Mouse (Mus musculus): ENCODE results near the gene Dnal1. TPM values are rescaled to one million over a fixed set of nuclear protein-coding genes. Genes with fewer than 3 reads are reported as not detected.

Gene Dnal1
- polyA plus RNA-seq, 1 experiment from 2014 or later, result 5.4 TPM

- peaks cover 33% of the 10 kb centered on the region for H3K4me1 ChIP-seq (replicated peaks)
- H3K36me3 ChIP-seq, result peaks cover 54% of the 10 kb centered on the region
- WGBS, result 81% methylated on average over 14 of the region's 14 CpGs
These were observed 47.7 kb downstream of the Dnal1 start for GRCm38 (mm10) chr12:84161616-84162433.

GRCm38 (mm10) chr12:84163133-84163532, 49.0 kb downstream of the Dnal1 start:
- H3K27ac ChIP-seq (ENCODE audit: poor library complexity, severe bottlenecking), result no peak overlapping the region
- 81% methylated on average over 9 of the region's 9 CpGs for WGBS
- H3K9ac ChIP-seq, result no peak overlapping the region
- no peak overlapping the region for H3K4me2 ChIP-seq
- H3K4me1 ChIP-seq (replicated peaks), result peaks cover 35% of the 10 kb centered on the region
- H3K27me3 ChIP-seq (replicated peaks), result no peaks in the 10 kb centered on the region
- H3K9me3 ChIP-seq (replicated peaks), result no peaks in the 10 kb centered on the region
- no peak overlapping the region for H3K4me3 ChIP-seq
- ATAC-seq (ENCODE audit: insufficient number of reproducible peaks, low FRiP score), result no peak
- H3K36me3 ChIP-seq, result peaks cover 42% of the 10 kb centered on the region

More at GRCm38 (mm10) chr12:84161616-84162433, 47.7 kb downstream of the Dnal1 start:
- no peaks in the 10 kb centered on the region for H3K27me3 ChIP-seq (replicated peaks)
- H3K4me3 ChIP-seq, result no peak overlapping the region
- peak; percentile 23; the same call in 1 of the 2 replicates for ATAC-seq (ENCODE audit: insufficient number of reproducible peaks, low FRiP score)
- H3K9me3 ChIP-seq (replicated peaks), result no peaks in the 10 kb centered on the region
- peak overlapping the region; percentile 38; the same call in 1 of the 2 replicates for H3K4me2 ChIP-seq
- no peak overlapping the region for H3K27ac ChIP-seq (ENCODE audit: poor library complexity, severe bottlenecking)
- H3K9ac ChIP-seq, result no peak overlapping the region

- WGBS, result 84% methylated on average over 11 of the region's 11 CpGs
- Histone ChIP-seq H3K36me3 (peaks cover 39% of the 10 kb centered on the region), H3K4me2 (no peak overlapping the region), H3K9ac (no peak overlapping the region), H3K9me3 (replicated peaks) (no peaks in the 10 kb centered on the region), H3K4me1 (replicated peaks) (peaks cover 32% of the 10 kb centered on the region), H3K27ac (ENCODE audit: poor library complexity, severe bottlenecking) (no peak overlapping the region), H3K4me3 (no peak overlapping the region), H3K27me3 (replicated peaks) (no peaks in the 10 kb centered on the region)
- ATAC-seq (ENCODE audit: insufficient number of reproducible peaks, low FRiP score), result no peak
These were observed 49.5 kb downstream of the Dnal1 start for GRCm38 (mm10) chr12:84163586-84164110.

- Histone ChIP-seq H3K36me3 (peaks cover 29% of the 10 kb centered on the region), H3K4me2 (no peak overlapping the region), H3K4me3 (no peak overlapping the region), H3K9me3 (replicated peaks) (no peaks in the 10 kb centered on the region), H3K27me3 (replicated peaks) (no peaks in the 10 kb centered on the region), H3K9ac (no peak overlapping the region), H3K27ac (ENCODE audit: poor library complexity, severe bottlenecking) (no peak overlapping the region), H3K4me1 (replicated peaks) (peaks cover 29% of the 10 kb centered on the region)
- 47% methylated on average over 8 of the region's 8 CpGs for WGBS
- ATAC-seq (ENCODE audit: insufficient number of reproducible peaks, low FRiP score), result no peak
These were observed 51.6 kb downstream of the Dnal1 start for GRCm38 (mm10) chr12:84165631-84166373.

GRCm38 (mm10) chr12:84170610-84171009, 56.4 kb downstream of the Dnal1 start:
- Histone ChIP-seq H3K4me3 (no peak overlapping the region), H3K4me1 (replicated peaks) (peaks cover 37% of the 10 kb centered on the region), H3K4me2 (no peak overlapping the region), H3K9me3 (replicated peaks) (no peaks in the 10 kb centered on the region), H3K27me3 (replicated peaks) (no peaks in the 10 kb centered on the region), H3K36me3 (peaks cover 45% of the 10 kb centered on the region), H3K9ac (no peak overlapping the region), H3K27ac (ENCODE audit: poor library complexity, severe bottlenecking) (no peak overlapping the region)
- 86% methylated on average over 10 of the region's 10 CpGs for WGBS
- no peak for ATAC-seq (ENCODE audit: insufficient number of reproducible peaks, low FRiP score)

GRCm38 (mm10) chr12:84172216-84172615, 58.0 kb downstream of the Dnal1 start:
- 92% methylated on average over 3 of the region's 3 CpGs for WGBS
- H3K27ac ChIP-seq (ENCODE audit: poor library complexity, severe bottlenecking), result no peak overlapping the region
- peaks cover 45% of the 10 kb centered on the region for H3K36me3 ChIP-seq
- H3K4me2 ChIP-seq, result no peak overlapping the region
- H3K27me3 ChIP-seq (replicated peaks), result no peaks in the 10 kb centered on the region
- H3K4me3 ChIP-seq, result no peak overlapping the region
- H3K4me1 ChIP-seq (replicated peaks), result peaks cover 39% of the 10 kb centered on the region
- no peak for ATAC-seq (ENCODE audit: insufficient number of reproducible peaks, low FRiP score)
- no peak overlapping the region for H3K9ac ChIP-seq
- no peaks in the 10 kb centered on the region for H3K9me3 ChIP-seq (replicated peaks)

GRCm38 (mm10) chr12:84172862-84173261, 58.7 kb downstream of the Dnal1 start:
- Histone ChIP-seq H3K27me3 (replicated peaks) (no peaks in the 10 kb centered on the region), H3K4me3 (no peak overlapping the region), H3K27ac (ENCODE audit: poor library complexity, severe bottlenecking) (no peak overlapping the region), H3K9ac (no peak overlapping the region), H3K4me1 (replicated peaks) (peaks cover 44% of the 10 kb centered on the region), H3K4me2 (no peak overlapping the region), H3K36me3 (peaks cover 45% of the 10 kb centered on the region), H3K9me3 (replicated peaks) (no peaks in the 10 kb centered on the region)
- ATAC-seq (ENCODE audit: insufficient number of reproducible peaks, low FRiP score), result no peak
- WGBS, result 95% methylated on average over 17 of the region's 17 CpGs

GRCm38 (mm10) chr12:84173309-84173915, 59.2 kb downstream of the Dnal1 start:
- H3K9me3 ChIP-seq (replicated peaks), result no peaks in the 10 kb centered on the region
- peaks cover 45% of the 10 kb centered on the region for H3K36me3 ChIP-seq
- ATAC-seq (ENCODE audit: insufficient number of reproducible peaks, low FRiP score), result no peak
- H3K27ac ChIP-seq (ENCODE audit: poor library complexity, severe bottlenecking), result no peak overlapping the region
- H3K4me1 ChIP-seq (replicated peaks), result peaks cover 49% of the 10 kb centered on the region
- WGBS, result 91% methylated on average over 13 of the region's 13 CpGs
- no peak overlapping the region for H3K9ac ChIP-seq
- no peaks in the 10 kb centered on the region for H3K27me3 ChIP-seq (replicated peaks)
- no peak overlapping the region for H3K4me3 ChIP-seq
- no peak overlapping the region for H3K4me2 ChIP-seq

GRCm38 (mm10) chr12:84174190-84174811, 60.1 kb downstream of the Dnal1 start:
- peaks cover 40% of the 10 kb centered on the region for H3K36me3 ChIP-seq
- no peaks in the 10 kb centered on the region for H3K27me3 ChIP-seq (replicated peaks)
- peak overlapping the region; percentile 17; the same call in 1 of the 2 replicates for H3K9ac ChIP-seq
- no peak overlapping the region for H3K4me3 ChIP-seq
- H3K9me3 ChIP-seq (replicated peaks), result no peaks in the 10 kb centered on the region
- peaks cover 58% of the 10 kb centered on the region for H3K4me1 ChIP-seq (replicated peaks)
- H3K27ac ChIP-seq (ENCODE audit: poor library complexity, severe bottlenecking), result peak overlapping the region; percentile 94; the same call in 1 of the 2 replicates
- WGBS, result 62% methylated on average over 9 of the region's 9 CpGs
- 0 out of 2 replicates have a peak overlapping the region, but pooled peaks have one; percentile 79 for H3K4me2 ChIP-seq
- no peak for ATAC-seq (ENCODE audit: insufficient number of reproducible peaks, low FRiP score)

GRCm38 (mm10) chr12:84174871-84175270, 60.7 kb downstream of the Dnal1 start:
- H3K27ac ChIP-seq (ENCODE audit: poor library complexity, severe bottlenecking), result peak overlapping the region; percentile 94; the same call in 1 of the 2 replicates

More at GRCm38 (mm10) chr12:84174871-84175270, 60.7 kb downstream of the Dnal1 start:
- H3K36me3 ChIP-seq, result peaks cover 36% of the 10 kb centered on the region
- no peaks in the 10 kb centered on the region for H3K9me3 ChIP-seq (replicated peaks)
- H3K4me2 ChIP-seq, result peak overlapping the region; percentile 79
- no peak for ATAC-seq (ENCODE audit: insufficient number of reproducible peaks, low FRiP score)
- peaks cover 64% of the 10 kb centered on the region for H3K4me1 ChIP-seq (replicated peaks)
- 78% methylated on average over 6 of the region's 6 CpGs for WGBS
- no peaks in the 10 kb centered on the region for H3K27me3 ChIP-seq (replicated peaks)
- no peak overlapping the region for H3K4me3 ChIP-seq
- H3K9ac ChIP-seq, result 0 out of 2 replicates have a peak overlapping the region, but pooled peaks have one; percentile 74
